Mouse (Mus musculus) brain, embryonic 14.5 days (tissue): ENCODE data around the gene Gtf3c3. TPM values are rescaled to one million over a fixed set of nuclear protein-coding genes. Genes with fewer than 3 reads are reported as not detected.

Experiments
- DNase-seq: peaks from one replicate; pipeline ENCODE4 v3.0.0-alpha.2; 2011; ENCODE audit warnings: low read depth
- CTCF ChIP-seq: fragments of 200-500 bp; IDR thresholded peaks from 2 replicates; pipeline ENCODE4 v1.5.1; 2012; ENCODE audit warnings: inconsistent platforms, mild to moderate bottlenecking, moderate library complexity, borderline replicate concordance; ENCODE audit not compliant: insufficient read depth, insufficient read length; ENCODE audit errors: extremely low read depth
- POLR2A ChIP-seq: fragments of 200-500 bp; IDR thresholded peaks from 2 replicates; pipeline ENCODE4 v1.6.1; 2012; ENCODE audit warnings: mild to moderate bottlenecking, inconsistent platforms, borderline replicate concordance; ENCODE audit not compliant: poor library complexity, insufficient read depth, insufficient read length, severe bottlenecking; ENCODE audit errors: extremely low read depth
- polyA plus RNA-seq: library from polyadenylated mRNA; depleted of rRNA; stranded (reverse); fragments of >200 nt; gene quantifications from 2 replicates; pipeline ENCODE4 v1.2.3, GENCODE M21; 2012; rRNA removed

Gtf3c3 gene
- polyA plus RNA-seq, result 16.4 and 17.0 TPM in 2 replicates

DNA sequence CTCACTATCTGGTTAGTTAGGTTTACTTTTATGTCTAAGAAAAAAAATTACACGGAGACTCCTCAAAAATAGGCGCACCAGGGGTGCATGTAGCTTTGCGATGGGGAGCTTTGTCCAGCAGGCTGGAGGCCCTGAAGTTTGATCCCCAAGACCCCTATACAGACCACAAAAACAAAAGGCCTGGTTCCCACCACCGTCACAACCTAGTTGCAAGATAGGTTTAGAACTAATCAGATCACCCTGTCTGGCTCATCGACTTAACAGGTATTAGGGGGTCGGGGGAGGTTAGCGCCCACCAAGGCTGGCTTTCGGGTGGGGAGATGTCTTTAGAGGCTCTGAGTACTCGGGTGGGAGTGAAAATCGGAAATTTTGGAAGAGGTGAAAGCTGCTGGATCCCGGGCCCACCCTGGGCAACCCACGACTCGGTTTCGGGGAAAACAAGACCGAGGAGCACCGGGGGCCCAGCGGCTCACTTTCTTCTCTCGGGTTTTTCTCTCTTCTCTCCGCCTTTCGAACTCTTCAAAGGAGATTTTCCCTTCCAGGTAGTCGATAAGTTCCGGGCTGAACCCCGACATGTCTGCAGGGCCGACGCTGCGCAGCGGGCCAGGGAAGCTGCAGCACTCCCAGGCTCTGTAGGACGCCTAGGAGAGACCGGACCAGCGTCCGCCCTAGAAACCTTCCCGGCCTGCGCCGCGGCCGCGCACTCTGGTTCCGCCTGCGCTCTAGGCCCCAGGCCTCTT is at the start of gene Gtf3c3:
Gene Gtf3c3, minus strand, starts transcription at position 632 of the 740 bp plus-strand sequence.
- DNase-seq, result peak; percentile 92
- peak; percentile 64; the same call in 1 of the 2 replicates for TF ChIP-seq POLR2A
- TF ChIP-seq CTCF, result no peak

DNA sequence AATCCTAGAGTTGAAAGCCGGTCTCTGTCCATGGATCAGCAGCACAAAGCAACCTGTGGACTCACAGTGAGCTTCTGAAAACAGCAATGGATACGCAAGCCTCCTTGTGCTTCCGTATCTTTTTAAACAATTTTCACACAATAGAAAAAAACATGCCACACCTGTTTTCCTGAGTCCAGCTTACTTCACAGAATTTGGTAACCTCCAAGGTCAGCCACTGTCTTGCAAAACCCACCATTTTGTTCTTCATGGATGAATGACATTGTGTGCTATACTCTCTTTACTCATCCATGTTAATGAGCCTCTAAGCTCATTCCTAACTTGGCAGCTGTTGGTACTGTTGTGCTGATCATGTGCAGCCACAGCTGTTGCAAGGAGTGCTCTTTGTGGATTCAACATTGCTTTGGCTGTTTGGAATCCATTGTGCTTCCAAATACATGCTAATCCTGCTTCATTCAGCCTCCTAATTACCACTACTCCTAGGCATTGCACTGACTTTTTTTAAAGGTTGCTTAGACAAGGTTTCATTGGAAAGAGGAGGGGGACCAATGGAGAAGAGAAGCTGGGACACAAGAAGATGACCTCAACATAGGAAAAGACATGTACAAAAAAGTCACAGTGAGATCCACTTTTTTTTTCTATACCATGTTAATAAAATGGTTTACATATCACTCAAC is 46.1 kb upstream of the Gtf3c3 start:
- DNase-seq, result peak; percentile 74
- TF ChIP-seq POLR2A (no peak), CTCF (no peak)

DNA sequence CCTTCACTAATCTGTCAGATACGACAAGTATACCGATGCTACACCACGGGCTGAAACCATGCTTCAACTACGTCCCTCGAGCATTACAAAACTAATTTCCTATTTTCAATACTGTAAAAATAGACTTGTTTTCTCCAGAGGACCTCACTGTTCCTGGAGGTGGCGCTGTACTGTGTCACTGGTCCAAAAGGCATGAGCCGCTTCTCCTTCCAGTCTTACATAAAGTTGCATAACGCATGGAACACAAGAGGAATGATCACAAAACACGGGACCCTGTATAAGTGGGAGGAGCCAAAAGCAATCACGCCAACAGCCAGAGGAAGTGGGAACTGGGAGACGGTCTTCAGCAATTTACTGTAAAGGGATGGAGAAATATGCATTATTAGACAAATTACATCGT is 41.7 kb upstream of the Gtf3c3 start:
- no peak for TF ChIP-seq POLR2A
- TF ChIP-seq CTCF, result no peak
- no peak for DNase-seq

DNA sequence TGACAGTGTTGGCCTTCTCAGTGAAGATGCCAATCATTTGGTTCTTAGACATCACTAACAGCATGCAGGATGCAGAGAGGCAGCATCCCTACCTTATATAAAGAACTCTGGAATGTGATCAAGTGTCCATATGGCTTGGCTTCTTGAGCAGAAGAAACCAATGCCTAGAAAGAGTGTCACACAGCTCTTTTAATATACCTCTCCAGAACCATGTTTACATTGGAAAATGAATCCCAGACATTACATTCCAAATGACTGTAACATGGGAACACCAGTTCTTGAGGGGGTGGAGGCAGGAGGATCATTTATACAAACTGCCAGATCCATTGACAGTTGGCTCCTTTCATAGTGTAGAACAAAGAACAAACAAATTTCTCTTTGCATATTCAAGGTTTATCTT is 29.9 kb upstream of the Gtf3c3 start:
- peak; percentile 17 for DNase-seq
- TF ChIP-seq CTCF, result no peak
- TF ChIP-seq POLR2A, result no peak

DNA sequence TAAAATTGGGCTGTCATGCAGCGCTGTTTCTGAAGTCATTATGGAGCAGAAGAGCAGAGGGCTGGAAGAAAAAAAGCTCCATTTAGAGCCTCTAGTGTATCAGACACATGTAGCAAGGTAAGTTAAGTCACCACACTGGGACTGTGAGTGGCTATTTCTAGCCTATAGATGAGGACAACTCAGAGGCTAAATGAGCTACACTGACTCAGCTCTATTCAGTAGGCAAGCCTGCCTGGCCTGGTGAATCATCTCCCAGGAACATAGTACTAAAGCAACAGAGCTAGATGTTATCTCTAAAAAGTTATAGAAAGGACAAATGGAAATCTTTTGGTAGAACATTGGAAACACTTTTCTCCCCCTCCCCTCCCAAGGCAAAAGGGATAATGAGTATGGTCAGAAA is 28.6 kb upstream of the Gtf3c3 start:
- DNase-seq, result no peak
- TF ChIP-seq POLR2A, result no peak

DNA sequence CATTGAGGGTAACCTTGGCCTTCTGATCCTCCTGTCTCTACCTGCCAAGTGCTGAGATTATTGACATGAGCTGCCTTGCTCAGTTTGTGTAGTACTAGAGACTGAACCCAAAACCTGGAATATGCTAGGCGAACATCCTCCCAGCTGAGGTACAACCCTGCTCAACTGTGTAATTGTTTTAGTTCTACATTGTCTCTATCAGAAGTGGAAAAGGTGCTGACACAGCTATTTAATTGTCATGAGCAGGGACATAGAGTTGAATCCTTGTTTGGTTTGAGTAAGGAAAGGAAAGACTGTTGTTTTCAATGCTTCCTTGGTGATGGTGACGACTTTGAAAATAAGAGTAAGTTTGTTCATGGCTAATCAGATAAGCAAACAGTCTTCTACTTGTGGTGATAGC is 13.3 kb upstream of the Gtf3c3 start:
- TF ChIP-seq CTCF (no peak), POLR2A (no peak)
- DNase-seq, result no peak

DNA sequence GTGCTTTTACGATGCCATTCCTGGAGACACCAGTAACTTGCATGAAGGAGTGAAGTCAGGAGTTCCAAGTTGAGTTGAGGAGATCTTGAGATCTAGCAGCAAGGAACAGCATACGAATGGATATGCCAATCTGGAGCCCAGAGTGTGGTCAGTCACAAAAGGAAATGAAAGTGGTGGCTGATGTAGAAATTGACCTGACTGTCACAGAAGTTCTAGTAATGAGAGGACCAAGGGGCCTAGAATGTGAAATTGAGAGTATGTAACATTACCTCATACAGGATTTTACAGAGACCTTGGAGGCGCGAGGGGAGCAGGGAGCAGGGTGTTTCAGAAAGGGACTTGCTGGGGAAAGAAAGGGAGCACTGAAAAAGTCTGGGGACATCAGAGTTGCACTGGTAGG is 10.1 kb upstream of the Gtf3c3 start:
- no peak for TF ChIP-seq CTCF
- TF ChIP-seq POLR2A, result no peak
- DNase-seq, result no peak

DNA sequence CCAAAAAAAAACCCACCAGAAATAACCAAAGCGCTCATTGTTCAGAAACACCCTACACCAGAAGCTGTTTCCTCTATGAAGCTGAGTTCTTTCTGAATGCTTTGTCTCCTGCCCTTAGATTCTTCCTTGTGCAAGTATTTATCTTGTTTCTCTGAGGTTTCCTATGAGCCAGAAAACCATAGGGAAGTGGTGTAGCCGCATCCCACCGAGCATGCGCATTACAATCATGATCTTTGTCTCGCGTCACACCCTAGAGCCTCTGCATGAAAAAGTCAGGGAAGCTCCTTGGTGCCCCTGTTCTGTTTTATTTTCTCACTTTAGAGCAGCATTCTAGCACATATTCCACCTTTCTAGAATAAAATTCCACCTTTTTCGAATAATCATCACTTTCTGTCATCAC is 4.9 kb upstream of the Gtf3c3 start:
- DNase-seq, result peak; percentile 47
- no peak for TF ChIP-seq POLR2A
- TF ChIP-seq CTCF, result no peak

DNA sequence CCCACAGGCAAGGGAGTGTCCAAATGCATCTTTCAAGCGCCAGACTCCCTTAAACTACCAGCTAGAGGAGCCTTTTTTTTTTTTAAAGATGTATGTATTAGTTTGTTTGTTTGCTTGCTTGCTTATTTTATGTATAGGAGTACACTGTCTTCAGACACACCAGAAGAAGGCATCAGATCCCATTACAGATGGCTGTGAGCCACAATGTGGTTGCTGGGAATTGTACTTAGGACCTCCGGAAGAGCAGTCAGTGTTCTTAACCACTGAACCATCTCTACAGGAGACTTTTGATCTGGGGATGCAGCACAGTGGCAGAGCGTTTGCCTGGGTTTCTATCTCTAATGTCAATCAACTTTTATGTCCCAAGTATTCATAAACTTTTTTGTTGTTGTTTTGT is 307 bp upstream of the Gtf3c3 start:
- no peak for DNase-seq
- TF ChIP-seq CTCF (no peak), POLR2A (no peak)

DNA sequence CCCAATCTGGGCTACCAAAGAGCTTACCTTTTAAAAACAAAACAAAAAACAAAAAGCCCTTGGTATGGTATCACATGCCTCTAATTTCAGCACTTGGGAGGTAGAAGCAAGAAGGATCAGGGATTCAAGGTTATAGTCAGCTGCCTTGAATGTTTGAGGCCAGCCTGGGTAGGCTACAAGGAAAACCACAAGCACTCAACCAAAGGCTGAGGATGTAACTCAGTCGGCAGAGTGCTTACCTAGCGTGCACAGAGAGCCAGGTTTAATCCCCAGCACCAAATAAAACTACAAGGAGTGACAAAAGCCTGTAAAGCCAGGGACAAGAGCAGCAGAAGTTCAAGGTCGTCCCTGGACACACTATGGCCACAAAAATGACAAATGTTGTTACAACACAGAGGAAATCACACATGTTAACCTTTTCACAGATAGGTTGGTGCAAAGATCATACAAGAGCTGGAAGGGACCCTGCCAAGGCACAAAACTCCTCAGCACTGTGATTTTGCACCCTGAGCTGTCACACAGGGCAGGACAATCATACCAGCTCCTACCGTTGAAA is 16.5 kb downstream of the Gtf3c3 start:
- no peak for TF ChIP-seq POLR2A
- no peak for TF ChIP-seq CTCF
- DNase-seq, result no peak

DNA sequence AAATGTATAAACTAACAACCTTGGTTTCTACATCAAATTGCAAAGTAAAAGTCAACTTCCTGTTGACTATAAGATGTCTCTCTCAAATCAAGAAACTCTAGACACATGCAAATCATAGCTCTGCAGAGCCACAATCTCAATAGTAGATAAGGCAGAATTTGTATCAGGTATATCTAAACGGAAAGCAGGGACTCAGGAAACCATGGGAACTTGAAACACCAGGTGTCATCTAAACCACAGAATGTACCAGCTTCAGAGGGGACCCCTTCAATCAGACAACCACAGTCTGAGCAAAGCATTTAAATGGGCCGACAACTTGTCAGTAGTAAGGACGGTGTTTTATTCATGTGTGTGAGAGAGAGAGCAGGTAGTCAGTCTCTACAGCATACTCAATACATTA is 17.1 kb downstream of the Gtf3c3 start:
- TF ChIP-seq POLR2A (no peak), CTCF (no peak)

More for the DNA sequence above, 17.1 kb downstream of the Gtf3c3 start:
- no peak for DNase-seq
